Mouse (Mus musculus) small intestine, adult 2 months (tissue): ENCODE results near the gene Il1f10. TPM values are rescaled to one million over a fixed set of nuclear protein-coding genes. Genes with fewer than 3 reads are reported as not detected.
A peak's percentile ranks its signal among the peaks of the same experiment; 100 is the strongest.

Source experiments
- H3K27ac ChIP-seq: fragments of 200-500 bp; 2 replicates; pipeline ENCODE4 v1.5.1; 2012; ENCODE audit warnings: low read depth, low read length, control low read depth, inconsistent platforms; ENCODE audit not compliant: insufficient read depth
- H3K27me3 ChIP-seq: fragments of 200-500 bp; 2 replicates; pipeline ENCODE4 v1.6.1; 2012; ENCODE audit warnings: mild to moderate bottlenecking, moderate library complexity, low read length, inconsistent platforms; ENCODE audit not compliant: control insufficient read depth, insufficient read depth
- H3K36me3 ChIP-seq: fragments of 200-500 bp; 2 replicates; pipeline ENCODE4 v1.6.1; 2012; ENCODE audit warnings: mild to moderate bottlenecking, low read length, control low read depth, inconsistent platforms; ENCODE audit not compliant: control insufficient read depth, insufficient read depth
- H3K4me1 ChIP-seq: fragments of 200-500 bp; 2 replicates; pipeline ENCODE4 v1.6.1; 2012; ENCODE audit warnings: low read length, inconsistent platforms, mixed read lengths; ENCODE audit not compliant: control insufficient read depth, insufficient read depth, insufficient read length
- H3K4me3 ChIP-seq: fragments of 200-500 bp; 2 replicates; pipeline ENCODE4 v1.5.1; 2012; ENCODE audit warnings: low read depth, mild to moderate bottlenecking, control low read depth, inconsistent platforms, low read length, moderate library complexity
- CTCF ChIP-seq: fragments of 200-500 bp; IDR thresholded peaks from 2 replicates; pipeline ENCODE4 v1.5.1; 2012; ENCODE audit warnings: low read depth, mild to moderate bottlenecking, control low read depth, inconsistent platforms, low read length, moderate library complexity, mixed read lengths; ENCODE audit not compliant: insufficient replicate concordance, insufficient read length; ENCODE audit errors: extremely low read depth
- POLR2A ChIP-seq: fragments of 200-500 bp; IDR thresholded peaks from 2 replicates; pipeline ENCODE4 v1.6.1; 2012; ENCODE audit warnings: low read depth, mild to moderate bottlenecking, control low read depth, inconsistent platforms, low read length, moderate library complexity
- WGBS: fragments of 180-500 bp; shearing (Covaris S2); methylation state at CpG from one replicate; pipeline ENCODE4 v1.1.7; 2018; 5-methylcytosine and 5-hydroxymethylcytosine counted together
- polyA plus RNA-seq: library from polyadenylated mRNA; depleted of rRNA; stranded (reverse); fragments of >200 nt; gene quantifications from 2 replicates; pipeline ENCODE4 v1.2.3, GENCODE M21; 2012; rRNA removed

The Il1f10 gene
- polyA plus RNA-seq, 1 experiment: not detected

DNA sequence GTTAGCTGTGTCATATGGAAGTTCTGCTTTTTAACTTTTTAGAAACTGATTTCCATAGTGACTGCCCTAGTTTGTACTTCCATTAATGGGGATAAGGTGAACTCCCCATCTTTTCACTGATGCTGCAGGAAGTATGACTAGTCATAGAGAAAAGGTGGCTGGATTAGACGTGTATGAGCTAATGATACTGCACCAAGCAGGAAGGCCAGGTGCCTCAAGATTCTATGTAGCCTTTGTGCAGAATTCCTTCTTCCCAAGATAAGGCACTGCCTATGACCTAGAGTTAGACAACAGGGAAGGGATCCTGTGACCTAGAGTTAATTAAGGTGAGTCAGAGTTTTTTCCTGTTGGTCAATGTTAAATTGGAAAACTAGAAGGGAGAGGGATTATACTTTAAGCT is 25.9 kb downstream of the Il1f10 start:
- H3K36me3 ChIP-seq: no peaks in the 10 kb centered on the region
- H3K27me3 ChIP-seq: no peaks in the 10 kb centered on the region
- 35% methylated on average over 1 of the region's 1 CpGs for WGBS
- no peak overlapping the region for H3K27ac ChIP-seq
- TF ChIP-seq POLR2A (no peak), CTCF (no peak)
- peaks cover 3% of the 10 kb centered on the region; the same call in 1 of the 2 replicates for H3K4me1 ChIP-seq
- no peak overlapping the region for H3K4me3 ChIP-seq

DNA sequence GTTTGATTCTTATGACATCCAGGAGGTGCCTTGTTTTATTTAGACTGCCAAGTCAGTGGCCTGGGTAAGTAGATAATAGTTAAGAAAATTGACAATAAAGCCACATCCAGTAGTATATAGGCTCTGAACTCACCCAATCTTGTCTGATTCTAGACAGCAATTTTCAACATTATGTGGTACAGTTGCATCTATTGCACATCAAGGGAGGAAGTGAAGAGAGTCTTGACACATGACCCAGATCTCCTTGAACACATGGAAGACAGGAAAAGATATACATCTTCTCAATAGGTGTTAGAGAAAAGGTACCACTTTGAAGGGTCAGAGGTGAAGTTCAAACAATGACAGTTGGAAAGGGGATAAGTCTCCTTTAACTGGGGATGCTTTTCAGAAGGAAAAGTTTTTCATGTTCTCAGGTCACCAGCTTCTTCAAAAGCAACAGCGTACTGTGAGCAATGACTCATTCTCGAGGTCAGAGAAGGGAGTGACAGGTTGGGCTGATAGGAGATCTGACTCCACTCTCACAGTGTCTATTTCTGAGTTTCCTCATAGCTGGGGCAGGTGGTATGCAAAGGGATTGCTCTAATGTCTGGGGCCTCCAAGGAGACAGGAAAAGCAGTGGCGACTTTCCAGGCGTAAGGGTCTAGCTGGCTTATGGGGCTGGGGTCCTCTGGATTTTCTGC is 27.1 kb downstream of the Il1f10 start:
- no peak overlapping the region for H3K27ac ChIP-seq
- no peaks in the 10 kb centered on the region for H3K36me3 ChIP-seq
- H3K27me3 ChIP-seq: no peaks in the 10 kb centered on the region
- H3K4me1 ChIP-seq: peaks cover 3% of the 10 kb centered on the region; the same call in 1 of the 2 replicates
- 59% methylated on average over 4 of the region's 4 CpGs for WGBS
- no peak for TF ChIP-seq CTCF
- no peak for TF ChIP-seq POLR2A
- H3K4me3 ChIP-seq: no peak overlapping the region

DNA sequence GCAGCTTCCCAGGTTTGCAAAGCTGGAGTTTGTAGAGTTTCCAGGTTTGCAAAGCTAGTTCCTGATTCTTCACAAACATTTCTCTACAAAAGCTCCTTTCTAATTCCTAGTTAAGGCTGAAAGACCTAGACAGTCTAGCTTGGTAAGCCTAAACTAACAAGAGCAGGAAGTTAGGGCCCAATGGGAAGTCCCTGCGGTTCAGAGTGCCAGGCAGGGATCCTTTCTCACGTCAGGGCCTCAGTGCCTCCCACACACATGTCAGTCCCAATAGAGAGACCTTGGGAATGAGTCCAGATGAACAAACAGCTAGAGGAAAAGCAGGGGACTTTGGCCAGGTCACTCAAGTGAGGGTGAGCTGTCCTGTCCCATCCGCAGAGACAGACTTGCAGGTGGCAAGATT is 44.3 kb downstream of the Il1f10 start:
- no peaks in the 10 kb centered on the region for H3K36me3 ChIP-seq
- H3K4me3 ChIP-seq: no peak overlapping the region
- peak overlapping the region; percentile 46 for H3K27ac ChIP-seq

DNA sequence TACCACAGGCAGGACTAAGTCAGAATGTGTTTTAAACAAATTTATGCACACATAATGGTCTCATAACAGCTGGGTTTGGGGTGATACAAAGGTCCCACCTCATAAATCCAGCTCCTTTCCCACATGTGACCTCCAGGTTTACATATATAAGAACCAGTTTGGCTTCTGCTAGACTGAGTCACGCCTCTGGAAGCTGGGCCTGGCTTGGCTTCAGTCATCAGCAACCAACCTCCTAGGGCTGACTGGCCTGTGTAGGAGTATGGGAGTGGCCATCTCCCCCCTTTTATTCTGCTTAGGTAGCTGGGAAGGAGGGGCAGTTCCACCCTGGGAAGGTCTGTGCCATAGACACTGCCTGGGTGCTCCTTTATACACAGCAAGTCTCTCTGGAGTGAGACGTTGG is 45.5 kb downstream of the Il1f10 start, which contains the start of gene Il1rn:
Gene Il1rn, plus strand, starts transcription at position 309 of the 400 bp plus-strand sequence.
- H3K4me1 ChIP-seq: peaks cover 14% of the 10 kb centered on the region; the same call in 1 of the 2 replicates
- no peaks in the 10 kb centered on the region for H3K27me3 ChIP-seq
- H3K36me3 ChIP-seq: no peaks in the 10 kb centered on the region
- H3K27ac ChIP-seq: peak within 1 kb of the TSS; percentile 46; the same call in 1 of the 2 replicates
- no peak within 1 kb of the TSS for H3K4me3 ChIP-seq
- 55% methylated on average over 2 of the region's 2 CpGs for WGBS
- TF ChIP-seq POLR2A (no peak), CTCF (no peak)

More for the DNA sequence above, 44.3 kb downstream of the Il1f10 start:
- peaks cover 14% of the 10 kb centered on the region; the same call in 1 of the 2 replicates for H3K4me1 ChIP-seq
- no peak for TF ChIP-seq POLR2A
- no peak for TF ChIP-seq CTCF
- 14% methylated on average over 3 of the region's 3 CpGs for WGBS
- no peaks in the 10 kb centered on the region for H3K27me3 ChIP-seq

DNA sequence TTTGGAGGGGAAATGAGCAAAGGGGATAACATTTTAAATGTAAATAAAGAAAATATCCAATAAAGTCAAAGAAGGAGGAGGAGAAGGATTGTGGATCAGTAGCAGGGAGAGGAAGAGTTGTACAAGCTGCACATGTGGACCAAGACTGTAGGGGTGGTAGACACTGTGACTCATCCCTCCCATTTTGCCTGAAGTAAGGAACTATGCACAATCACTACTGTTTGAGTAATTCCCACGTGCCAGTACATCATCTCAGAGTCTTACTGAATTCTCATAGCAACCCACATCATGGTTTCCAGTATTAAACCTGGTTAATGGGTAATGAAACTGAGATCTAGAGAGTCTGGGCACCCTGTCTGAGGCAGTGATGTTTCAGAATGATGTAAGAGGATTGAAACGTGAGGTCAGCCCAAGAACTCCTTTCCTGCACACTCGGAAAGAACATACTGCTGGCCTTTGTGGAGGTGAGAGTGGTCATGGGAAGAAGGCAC is 50.4 kb downstream of the Il1f10 start:
- TF ChIP-seq POLR2A (no peak), CTCF (no peak)
- H3K4me3 ChIP-seq: no peak overlapping the region
- H3K27me3 ChIP-seq: no peaks in the 10 kb centered on the region
- H3K4me1 ChIP-seq: peaks cover 7% of the 10 kb centered on the region; the same call in 1 of the 2 replicates
- H3K36me3 ChIP-seq: no peaks in the 10 kb centered on the region
- no peak overlapping the region for H3K27ac ChIP-seq
- 50% methylated on average over 3 of the region's 3 CpGs for WGBS

Other genes with a start within 250 kb of the Il1f10 start
- gene Hnmt, start 241.8 kb upstream of the Il1f10 start, polyA plus RNA-seq: 0.10 TPM in 1 of 2 replicates, not detected in the other
- gene Tbpl2, start 194.6 kb upstream of the Il1f10 start, polyA plus RNA-seq: not detected in 2 replicates
- not detected in 2 replicates for gene Il1f8, start 138.0 kb upstream of the Il1f10 start, polyA plus RNA-seq
- not detected in 2 replicates for gene Il1f9, start 104.7 kb upstream of the Il1f10 start, polyA plus RNA-seq
- gene Il1f6, start 75.8 kb upstream of the Il1f10 start, polyA plus RNA-seq: not detected in 2 replicates
- not detected in 2 replicates for gene Il1f5, start 14.2 kb upstream of the Il1f10 start, polyA plus RNA-seq
- 2.4 and 2.8 TPM in 2 replicates for gene Il1rn, start 45.7 kb downstream of the Il1f10 start, polyA plus RNA-seq
- gene Psd4, start 76.4 kb downstream of the Il1f10 start, polyA plus RNA-seq: 10.6 and 14.0 TPM in 2 replicates
- gene Pax8, start 184.4 kb downstream of the Il1f10 start, polyA plus RNA-seq: 2.4 and 10.4 TPM in 2 replicates